Mouse (Mus musculus) olfactory bulb, adult 2 months (tissue): ENCODE measurements around the gene Ros1.

ENCODE experiments used
- CTCF ChIP-seq: fragments of 200-500 bp; IDR thresholded peaks from 2 replicates; pipeline ENCODE4 v1.5.1; 2012; ENCODE audit warnings: low read depth, mild to moderate bottlenecking, low read length, moderate library complexity; ENCODE audit not compliant: insufficient read depth
- POLR2A ChIP-seq: fragments of 200-500 bp; IDR thresholded peaks from 2 replicates; pipeline ENCODE4 v1.6.1; 2012; ENCODE audit warnings: mild to moderate bottlenecking, low read depth, low read length, moderate library complexity; ENCODE audit not compliant: insufficient read depth

DNA sequence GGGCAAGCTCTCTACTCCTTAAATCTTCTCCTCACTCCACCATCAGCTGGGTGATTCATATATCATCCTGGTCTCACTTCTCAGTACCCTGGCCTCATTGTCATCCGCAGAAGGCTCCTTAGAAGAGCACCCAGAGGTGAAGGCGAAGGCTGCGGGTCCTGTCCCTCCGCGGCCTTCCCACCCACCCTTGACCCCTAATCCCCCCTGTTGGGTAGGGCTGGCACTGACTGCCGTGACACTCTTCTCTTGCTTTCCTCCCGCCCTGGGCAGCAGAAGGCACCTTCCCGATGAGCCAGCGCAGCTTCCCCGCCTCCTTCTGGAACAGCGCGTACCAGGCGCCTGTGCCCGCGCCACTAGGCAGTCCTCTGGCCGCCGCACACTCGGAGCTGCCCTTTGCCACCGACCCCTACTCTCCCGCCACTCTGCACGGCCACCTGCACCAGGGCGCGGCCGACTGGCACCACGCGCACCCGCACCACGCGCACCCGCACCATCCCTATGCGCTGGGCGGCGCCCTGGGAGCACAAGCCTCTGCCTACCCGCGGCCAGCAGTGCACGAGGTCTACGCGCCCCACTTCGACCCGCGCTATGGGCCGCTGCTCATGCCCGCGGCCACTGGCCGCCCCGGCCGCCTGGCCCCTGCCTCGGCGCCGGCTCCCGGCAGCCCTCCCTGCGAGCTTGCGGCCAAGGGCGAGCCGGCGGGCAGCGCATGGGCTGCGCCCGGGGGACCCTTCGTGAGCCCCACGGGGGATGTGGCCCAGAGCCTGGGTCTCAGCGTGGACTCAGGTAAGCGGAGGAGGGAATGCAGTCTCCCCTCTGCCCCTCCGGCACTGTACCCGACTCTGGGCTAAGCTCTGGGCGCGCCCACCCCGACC is 167.6 kb downstream of the Ros1 start:
- TF ChIP-seq POLR2A, result no peak
- no peak for TF ChIP-seq CTCF
